Mouse (Mus musculus) gastrocnemius, postnatal 4 days (tissue): ENCODE data around the gene Slc2a5. TPM values are rescaled to one million over a fixed set of nuclear protein-coding genes. Genes with fewer than 3 reads are reported as not detected.

Experiments used
- DNase-seq, 2 experiments: peaks; one replicate each; pipeline ENCODE4 v3.0.0; 2021 to 2022; ENCODE audit warnings: low spot score in 2 of 2, mixed read lengths in 2 of 2
- long read RNA-seq, 2 experiments: library from polyadenylated mRNA; stranded (forward); transcript quantifications; one replicate each; pipeline ENCODE4 v2.0.0; 2021
- total RNA-seq, 2 experiments: library from RNA; stranded (reverse); gene quantifications; 2 replicates each; pipeline ENCODE4 v1.2.3; 2021

The Slc2a5 gene
- total RNA-seq, result 1 to 10 TPM; 4.1 to 5.3 TPM
- long read RNA-seq, experiment 1, partial matches to known transcripts, result 4 of 6 reads
- long read RNA-seq, experiment 1, other reads (novel, unspliced or antisense), result 2 of 6 reads
- long read RNA-seq, experiment 2, partial matches to known transcripts, result 12 of 14 reads
- long read RNA-seq, experiment 2, other reads (novel, unspliced or antisense), result 2 of 14 reads

- no peak for DNase-seq
Measured at GRCm38 (mm10) chr4:150119055-150119454, at the start of gene Slc2a5. Slc2a5 (plus strand) TSS chr4:150119283.

- DNase-seq, result no peak
Measured at GRCm38 (mm10) chr4:150070136-150070535, 48.9 kb upstream of the Slc2a5 start.

GRCm38 (mm10) chr4:150072416-150073101 is 46.5 kb upstream of the Slc2a5 start:
- DNase-seq, result no peak

- peak in 1 of 2 experiments; percentile 46 for DNase-seq
Measured at GRCm38 (mm10) chr4:150073102-150073473, 46.0 kb upstream of the Slc2a5 start.

- no peak for DNase-seq
Measured at GRCm38 (mm10) chr4:150075350-150075749, 43.7 kb upstream of the Slc2a5 start.

- peak in 1 of 2 experiments; percentile 44 for DNase-seq
Measured at GRCm38 (mm10) chr4:150076147-150076546, 42.9 kb upstream of the Slc2a5 start.

DNA sequence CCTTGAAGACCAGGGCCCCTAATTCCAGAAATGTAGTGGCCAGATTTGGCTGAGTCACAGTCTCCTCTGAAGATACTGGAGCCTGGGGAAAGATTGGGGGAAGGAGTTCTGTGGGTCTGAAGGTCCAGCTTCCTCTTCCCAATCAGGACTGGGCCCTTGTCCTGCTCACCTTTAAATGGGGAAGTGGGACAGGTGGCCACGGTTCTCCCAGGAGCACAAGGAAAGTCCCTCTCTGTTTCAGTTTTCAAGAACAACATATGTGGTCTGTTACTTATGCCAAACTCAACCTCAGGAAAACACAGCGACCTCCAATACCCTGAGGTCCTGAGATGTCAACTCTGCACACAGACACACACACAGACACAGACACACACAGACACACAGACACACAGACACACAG is 40.4 kb upstream of the Slc2a5 start:
- no peak for DNase-seq

GRCm38 (mm10) chr4:150079244-150079643 is 39.8 kb upstream of the Slc2a5 start:
- DNase-seq, result no peak

DNA sequence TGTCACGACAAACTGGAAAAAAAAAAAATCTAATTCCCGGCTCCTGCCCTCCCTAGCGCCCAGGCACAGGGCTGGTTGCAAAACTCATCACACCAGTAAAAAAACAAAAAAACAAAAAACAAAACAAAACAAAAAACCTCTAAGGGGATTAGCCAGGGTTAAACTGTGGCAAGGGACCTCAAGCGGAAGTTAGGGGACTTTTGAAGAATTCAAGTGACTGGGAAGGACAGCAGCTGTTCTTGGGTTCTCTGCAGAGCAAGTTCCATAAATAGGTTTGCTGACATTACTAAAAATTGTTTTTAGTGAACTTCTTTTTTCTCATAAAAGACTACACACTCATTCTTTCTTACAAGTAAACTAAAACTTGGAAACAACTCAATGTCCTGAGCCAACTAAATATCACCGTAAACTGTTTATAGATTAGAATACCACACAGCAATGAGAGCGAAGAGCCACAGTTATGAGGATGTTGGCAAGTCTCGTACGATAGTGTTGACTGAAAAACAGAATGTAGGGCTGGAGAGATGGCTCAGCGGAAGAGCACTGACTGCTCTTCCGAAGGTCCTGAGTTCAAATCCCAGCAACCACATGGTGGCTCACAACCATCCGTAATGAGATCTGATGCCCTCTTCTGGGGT is 38.6 kb upstream of the Slc2a5 start:
- no peak for DNase-seq

- no peak for DNase-seq
Measured at GRCm38 (mm10) chr4:150085366-150085765, 33.7 kb upstream of the Slc2a5 start.

DNA sequence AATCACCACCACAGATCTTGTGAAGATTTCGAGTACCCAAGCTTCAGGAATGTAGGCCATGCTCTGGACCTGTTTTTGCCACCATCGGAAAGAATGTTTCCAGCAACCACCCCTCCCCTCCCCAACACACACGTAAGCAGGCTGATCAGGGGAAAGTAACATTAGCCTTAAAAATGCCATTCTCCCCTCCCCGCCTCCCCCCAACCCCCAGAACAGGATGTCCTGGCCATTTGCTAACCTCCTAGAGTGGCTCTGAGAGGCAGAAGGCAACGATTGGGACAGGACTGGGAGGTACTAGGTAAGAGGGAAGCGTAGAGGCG is 32.3 kb upstream of the Slc2a5 start:
- DNase-seq, result no peak

- DNase-seq, result peak; percentile 81 to 91
Measured at GRCm38 (mm10) chr4:150087161-150087889, 31.8 kb upstream of the Slc2a5 start, which contains the start of gene Gpr157. Gpr157 (plus strand) TSS chr4:150087365.

GRCm38 (mm10) chr4:150087890-150088530 is 31.1 kb upstream of the Slc2a5 start:
- no peak for DNase-seq

- no peak for DNase-seq
Measured at GRCm38 (mm10) chr4:150089121-150089520, 30.0 kb upstream of the Slc2a5 start.

DNA sequence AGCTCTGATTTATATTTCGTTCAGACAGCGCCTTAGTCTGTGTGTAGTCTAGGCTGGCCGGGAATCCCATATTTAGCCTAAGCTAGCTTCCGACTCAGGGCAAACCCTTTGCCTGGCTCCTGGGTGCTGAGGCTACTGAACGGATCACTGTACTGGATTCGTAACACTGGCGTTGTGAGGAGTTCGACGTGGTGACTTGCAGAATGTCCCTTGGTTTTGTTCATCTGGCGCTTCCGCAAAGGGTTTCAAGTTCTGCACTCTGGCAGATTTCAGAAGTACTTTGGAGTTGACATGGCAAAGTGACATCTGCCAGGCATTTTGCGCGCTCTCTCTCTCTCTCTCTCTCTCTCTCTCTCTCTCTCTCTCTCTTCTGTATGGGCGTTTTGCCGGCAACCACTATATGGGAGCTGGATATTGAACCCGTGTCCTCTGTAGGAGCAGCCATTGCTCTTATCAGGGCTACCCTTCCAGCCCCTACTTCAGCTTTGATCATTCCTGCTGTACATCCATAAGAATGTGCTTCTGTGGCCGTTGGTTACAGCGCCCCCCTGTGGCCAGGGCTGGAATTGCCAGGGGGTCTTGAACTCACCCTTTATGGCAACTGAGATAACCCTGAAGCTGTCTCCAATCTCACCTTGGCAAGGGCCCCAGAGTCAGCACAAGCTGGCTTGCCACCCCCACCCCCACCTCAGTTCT is 27.0 kb upstream of the Slc2a5 start:
- no peak for DNase-seq

- DNase-seq, result no peak
Measured at GRCm38 (mm10) chr4:150092583-150092902, 26.5 kb upstream of the Slc2a5 start.

DNA sequence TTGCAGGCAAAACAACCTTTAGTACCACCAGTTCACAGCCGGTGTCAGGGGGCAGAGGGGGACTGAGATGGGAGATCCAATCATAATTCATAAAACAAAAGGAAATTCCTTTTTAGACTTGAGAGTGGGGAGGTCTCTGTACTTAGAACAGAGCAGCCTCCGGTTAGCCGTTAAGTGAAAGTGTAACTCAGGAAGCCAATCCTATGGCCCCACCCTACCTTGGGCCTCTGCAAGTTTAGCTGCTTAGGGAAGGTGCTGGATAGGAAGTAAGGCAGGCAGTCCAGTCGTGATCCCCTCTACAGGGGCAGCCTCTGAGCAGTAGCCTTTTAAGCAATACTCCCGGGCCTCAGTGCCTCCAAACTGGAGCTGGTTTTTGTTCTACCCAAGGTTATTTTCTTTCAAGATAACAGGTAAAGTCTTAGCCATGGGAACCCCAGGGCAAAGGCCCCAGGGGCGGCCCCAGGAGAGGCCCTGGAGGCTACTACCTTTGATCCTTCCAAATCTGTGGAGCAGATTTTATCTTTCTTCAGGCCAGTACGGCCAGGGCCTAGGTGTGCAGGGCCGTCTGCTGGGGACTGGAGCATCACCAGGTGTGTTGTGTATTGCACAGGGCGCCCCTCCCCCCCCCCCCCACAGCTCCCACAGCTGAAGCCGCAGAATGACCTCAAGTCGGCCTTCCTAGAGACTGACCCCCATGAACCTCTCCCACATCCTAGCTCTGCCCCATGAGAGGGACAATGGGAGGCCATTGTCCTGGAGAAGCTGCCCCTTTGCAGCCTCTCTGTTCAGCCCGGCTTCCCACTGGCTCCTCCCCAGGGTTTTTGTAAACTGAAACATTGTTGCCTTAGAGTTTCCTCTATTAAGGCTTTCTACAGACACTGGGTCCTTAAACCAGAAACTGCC is 25.3 kb upstream of the Slc2a5 start:
- DNase-seq, result no peak

GRCm38 (mm10) chr4:150094463-150094789 is 24.7 kb upstream of the Slc2a5 start:
- no peak for DNase-seq

GRCm38 (mm10) chr4:150096309-150096708 is 22.8 kb upstream of the Slc2a5 start:
- no peak for DNase-seq

GRCm38 (mm10) chr4:150097847-150098246 is 21.2 kb upstream of the Slc2a5 start:
- no peak for DNase-seq
